Mouse (Mus musculus): ENCODE results near the gene Hist1h1a. TPM values are rescaled to one million over a fixed set of nuclear protein-coding genes. Genes with fewer than 3 reads are reported as not detected.

Hist1h1a gene
- polyA plus RNA-seq, 1 experiment from 2014 or later, result 7.4 TPM

DNA sequence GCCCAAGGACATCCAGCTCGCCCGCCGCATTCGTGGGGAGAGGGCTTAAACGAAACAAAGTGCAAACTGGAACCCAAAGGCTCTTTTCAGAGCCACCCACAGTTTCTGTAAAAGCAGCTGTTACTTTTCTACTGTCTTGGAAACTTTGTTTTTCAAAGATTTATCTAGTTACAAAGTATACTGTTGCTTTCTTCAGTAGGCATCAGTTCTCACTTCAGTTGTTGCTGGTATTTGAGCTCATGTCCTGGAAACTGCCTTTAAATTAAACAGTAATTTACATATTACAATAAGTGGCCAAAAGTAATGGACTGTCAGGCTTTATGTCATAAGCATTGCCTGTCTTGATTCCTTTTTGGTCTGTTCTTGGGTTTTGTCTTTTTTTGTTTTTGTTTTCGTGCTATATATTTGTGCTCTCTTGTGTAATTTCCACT, 10.7 kb upstream of the Hist1h1a start:
- peak overlapping the region; percentile 91 for H3K27ac ChIP-seq
- H3K4me2 ChIP-seq, result peak overlapping the region; percentile 60
- no peaks in the 10 kb centered on the region for H3K36me3 ChIP-seq
- no peaks in the 10 kb centered on the region for H3K9me3 ChIP-seq
- WGBS, result 5% methylated on average over 6 of the region's 6 CpGs
- peak overlapping the region; percentile 66 for H3K9ac ChIP-seq (replicated peaks)
- no peaks in the 10 kb centered on the region for H3K27me3 ChIP-seq
- H3K4me1 ChIP-seq (replicated peaks), result peaks cover 17% of the 10 kb centered on the region
- no peak for ATAC-seq (ENCODE audit: insufficient number of reproducible peaks, insufficient read depth, low FRiP score, low TSS enrichment, low read depth)
- H3K4me3 ChIP-seq (replicated peaks), result peak overlapping the region; percentile 34

DNA sequence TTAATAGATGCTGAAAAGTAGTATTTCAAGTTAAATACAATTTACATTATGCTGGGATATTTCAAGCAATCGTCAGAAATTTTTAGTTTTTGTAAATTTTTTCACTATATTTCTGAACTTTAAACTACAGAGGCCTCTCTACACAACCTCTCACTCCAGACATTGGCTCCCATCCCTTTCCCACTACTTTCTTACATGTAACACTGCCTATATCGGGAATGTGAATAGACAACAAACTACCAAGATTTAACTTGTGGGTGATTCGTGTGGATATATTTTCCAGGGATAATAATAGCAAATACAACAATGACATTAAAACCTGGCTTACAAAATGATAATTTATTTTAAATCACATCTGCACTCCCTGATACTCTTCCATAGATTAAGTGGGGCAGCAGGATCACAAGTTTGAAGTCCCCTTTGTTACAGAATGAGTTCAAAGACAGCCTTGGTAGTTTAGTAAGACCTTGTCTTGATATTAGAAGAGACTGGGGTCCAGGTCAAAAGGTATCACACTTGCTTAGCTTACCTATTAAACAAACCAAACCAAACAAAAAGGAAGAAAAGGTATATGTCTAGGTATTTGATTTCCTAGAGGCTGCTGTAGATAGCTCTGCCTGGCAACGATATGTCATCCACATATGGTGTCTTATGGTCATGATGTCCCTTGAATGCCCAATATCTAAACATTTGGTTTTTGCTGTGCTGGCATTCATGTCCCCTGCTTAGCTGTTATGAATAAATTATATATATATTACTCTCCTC, 10.0 kb upstream of the Hist1h1a start:
- no peak for ATAC-seq (ENCODE audit: insufficient number of reproducible peaks, insufficient read depth, low FRiP score, low TSS enrichment, low read depth)
- WGBS, result 66% methylated on average over 4 of the region's 4 CpGs
- H3K36me3 ChIP-seq, result no peaks in the 10 kb centered on the region
- no peak overlapping the region; the same call in 1 of the 2 replicates for H3K9ac ChIP-seq (replicated peaks)
- peak overlapping the region; percentile 34; the same call in 1 of the 2 replicates for H3K4me3 ChIP-seq (replicated peaks)
- H3K27me3 ChIP-seq, result no peaks in the 10 kb centered on the region
- H3K4me2 ChIP-seq, result peak overlapping the region; percentile 60
- H3K27ac ChIP-seq, result peak overlapping the region; percentile 91
- H3K4me1 ChIP-seq (replicated peaks), result peaks cover 10% of the 10 kb centered on the region
- no peaks in the 10 kb centered on the region for H3K9me3 ChIP-seq

DNA sequence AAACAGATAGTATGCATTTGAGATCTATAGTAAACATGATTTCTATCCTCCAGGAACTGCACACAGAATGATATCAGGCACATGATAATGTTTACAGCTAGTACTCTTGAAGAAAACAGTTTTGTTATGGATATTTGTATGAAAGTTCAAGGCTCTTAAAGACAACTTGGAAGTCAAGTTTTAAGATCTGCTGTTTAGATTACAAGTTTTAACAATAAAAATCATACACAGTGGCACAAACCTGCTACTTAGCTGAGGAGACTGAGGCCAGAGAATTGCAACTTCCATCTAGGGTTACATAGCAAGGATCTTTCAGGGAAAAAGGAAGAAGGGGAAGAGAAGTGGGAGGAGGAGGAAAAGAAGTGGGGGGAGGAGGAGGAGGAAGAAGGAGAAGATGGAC, 8.5 kb upstream of the Hist1h1a start:
- H3K27ac ChIP-seq, result 0 out of 2 replicates have a peak overlapping the region, but pooled peaks have one; percentile 17
- H3K4me3 ChIP-seq (replicated peaks), result no peak overlapping the region
- no peak for ATAC-seq (ENCODE audit: insufficient number of reproducible peaks, insufficient read depth, low FRiP score, low TSS enrichment, low read depth)
- no peaks in the 10 kb centered on the region for H3K36me3 ChIP-seq
- H3K9ac ChIP-seq (replicated peaks), result no peak overlapping the region
- no peaks in the 10 kb centered on the region for H3K9me3 ChIP-seq
- H3K27me3 ChIP-seq, result no peaks in the 10 kb centered on the region
- peaks cover 12% of the 10 kb centered on the region for H3K4me1 ChIP-seq (replicated peaks)
- no peak overlapping the region for H3K4me2 ChIP-seq

DNA sequence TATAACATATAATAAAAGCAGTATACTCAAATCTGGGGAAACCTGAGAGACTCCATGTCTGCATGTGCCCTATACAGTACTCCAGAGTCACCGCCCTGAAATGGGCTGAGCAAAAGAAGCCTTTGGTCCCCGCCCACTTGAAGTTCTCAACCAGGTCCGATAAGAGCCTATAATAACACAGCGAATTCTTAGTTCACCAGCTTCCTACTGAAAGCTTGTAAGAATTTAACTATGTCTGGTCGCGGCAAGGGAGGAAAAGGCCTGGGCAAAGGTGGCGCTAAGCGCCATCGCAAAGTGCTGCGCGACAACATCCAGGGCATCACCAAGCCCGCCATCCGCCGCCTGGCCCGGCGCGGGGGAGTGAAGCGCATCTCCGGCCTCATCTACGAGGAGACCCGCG, 6.7 kb upstream of the Hist1h1a start, which contains the start of gene Hist1h4b:
Gene Hist1h4b (plus strand): TSS at position 224 of the 400 bp plus-strand sequence.
- H3K9ac ChIP-seq (replicated peaks), result peak within 1 kb of the TSS; percentile 65
- peak within 1 kb of the TSS; percentile 79 for H3K4me2 ChIP-seq
- no peaks in the 10 kb centered on the region for H3K9me3 ChIP-seq
- H3K4me3 ChIP-seq (replicated peaks), result peak within 1 kb of the TSS; percentile 43
- H3K36me3 ChIP-seq, result no peaks in the 10 kb centered on the region
- peaks cover 16% of the 10 kb centered on the region for H3K4me1 ChIP-seq (replicated peaks)
- ATAC-seq (ENCODE audit: insufficient number of reproducible peaks, insufficient read depth, low FRiP score, low TSS enrichment, low read depth), result peak; percentile 72
- no peaks in the 10 kb centered on the region for H3K27me3 ChIP-seq
- WGBS, result 1% methylated on average over 19 of the region's 22 CpGs
- peak within 1 kb of the TSS; percentile 96 for H3K27ac ChIP-seq

DNA sequence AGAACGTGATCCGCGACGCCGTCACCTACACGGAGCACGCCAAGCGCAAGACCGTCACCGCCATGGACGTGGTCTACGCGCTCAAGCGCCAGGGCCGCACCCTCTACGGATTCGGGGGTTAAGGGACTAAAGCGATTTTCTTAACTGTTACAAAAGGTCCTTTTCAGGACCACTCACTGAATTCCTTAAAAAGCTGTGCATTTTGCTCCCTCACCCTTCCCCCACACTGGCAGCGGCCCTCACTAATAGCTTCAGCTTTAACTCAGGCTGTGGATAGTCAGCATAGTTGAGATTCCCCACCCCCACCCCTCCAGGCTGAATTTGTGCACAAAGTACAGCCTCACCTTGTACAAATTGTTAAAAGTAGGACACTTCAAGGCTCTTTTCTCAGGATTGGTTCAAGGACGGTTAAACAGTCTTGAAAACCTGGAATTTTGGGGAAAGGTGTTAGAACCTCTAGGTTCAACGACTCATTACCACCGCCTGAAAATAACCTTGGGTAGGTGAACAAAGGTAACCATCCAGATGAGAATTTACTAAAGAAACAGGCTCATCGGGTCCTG, 6.2 kb upstream of the Hist1h1a start:
- ATAC-seq (ENCODE audit: insufficient number of reproducible peaks, insufficient read depth, low FRiP score, low TSS enrichment, low read depth), result peak; percentile 10; the same call in 1 of the 2 replicates
- Histone ChIP-seq H3K4me3 (replicated peaks) (peak overlapping the region; percentile 43), H3K27me3 (no peaks in the 10 kb centered on the region), H3K4me1 (replicated peaks) (peaks cover 16% of the 10 kb centered on the region), H3K36me3 (no peaks in the 10 kb centered on the region), H3K27ac (peak overlapping the region; percentile 96), H3K9ac (replicated peaks) (peak overlapping the region; percentile 65), H3K9me3 (no peaks in the 10 kb centered on the region), H3K4me2 (peak overlapping the region; percentile 79)
- 2% methylated on average over 17 of the region's 23 CpGs for WGBS

DNA sequence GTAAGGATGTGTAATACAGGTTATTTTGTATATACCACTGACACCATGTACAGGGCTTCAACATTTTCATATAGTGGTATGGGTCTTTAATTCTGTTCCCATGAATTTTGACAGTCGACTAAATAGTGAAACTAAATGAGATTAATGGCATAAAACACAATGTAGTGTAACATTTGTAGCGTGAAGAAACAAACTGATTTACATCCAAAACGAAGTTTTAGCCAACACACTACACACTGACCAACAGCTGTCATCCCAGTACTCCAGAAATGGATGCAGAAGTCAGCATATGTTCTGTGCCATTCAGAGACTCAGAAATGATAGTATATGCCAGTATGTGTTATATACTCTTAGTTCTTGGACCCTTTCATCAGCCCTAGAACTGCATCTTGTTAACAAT, 5.5 kb upstream of the Hist1h1a start:
- peaks cover 17% of the 10 kb centered on the region for H3K4me1 ChIP-seq (replicated peaks)
- no peaks in the 10 kb centered on the region for H3K36me3 ChIP-seq
- no peak for ATAC-seq (ENCODE audit: insufficient number of reproducible peaks, insufficient read depth, low FRiP score, low TSS enrichment, low read depth)
- H3K27ac ChIP-seq, result peak overlapping the region; percentile 78
- no peaks in the 10 kb centered on the region for H3K27me3 ChIP-seq
- WGBS, result 51% methylated on average over 3 of the region's 3 CpGs
- peak overlapping the region; percentile 79 for H3K4me2 ChIP-seq
- no peak overlapping the region for H3K9ac ChIP-seq (replicated peaks)
- H3K4me3 ChIP-seq (replicated peaks), result no peak overlapping the region
- no peaks in the 10 kb centered on the region for H3K9me3 ChIP-seq

DNA sequence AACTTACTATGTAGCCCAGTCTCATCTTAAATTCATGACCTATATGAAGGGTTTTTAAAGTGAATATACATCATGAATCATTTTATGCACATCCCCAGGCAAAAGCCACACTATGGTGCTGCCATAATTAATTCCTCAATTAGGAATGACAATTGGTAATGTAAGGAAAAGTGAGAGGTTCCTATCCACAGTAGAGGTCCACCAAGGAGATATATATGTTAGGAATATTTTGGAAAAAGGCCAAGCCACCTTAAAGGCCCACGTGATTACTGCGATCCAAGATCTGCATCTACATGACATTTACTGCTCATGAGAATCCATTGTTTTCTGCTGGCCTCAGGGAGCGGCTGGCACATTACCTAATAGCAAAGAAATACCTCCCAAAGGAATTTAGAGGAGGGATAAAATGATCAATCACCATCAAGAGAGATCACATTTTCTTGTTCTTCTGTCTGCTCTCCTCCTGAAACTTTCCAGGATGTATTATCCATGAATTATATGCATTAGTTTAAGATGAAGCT, 4.2 kb upstream of the Hist1h1a start:
- Histone ChIP-seq H3K4me3 (replicated peaks) (no peak overlapping the region), H3K9me3 (no peaks in the 10 kb centered on the region), H3K4me2 (no peak overlapping the region), H3K27me3 (no peaks in the 10 kb centered on the region), H3K9ac (replicated peaks) (no peak overlapping the region), H3K36me3 (no peaks in the 10 kb centered on the region), H3K27ac (no peak overlapping the region), H3K4me1 (replicated peaks) (peaks cover 22% of the 10 kb centered on the region)
- WGBS, result 80% methylated on average over 3 of the region's 3 CpGs
- no peak for ATAC-seq (ENCODE audit: insufficient number of reproducible peaks, insufficient read depth, low FRiP score, low TSS enrichment, low read depth)

DNA sequence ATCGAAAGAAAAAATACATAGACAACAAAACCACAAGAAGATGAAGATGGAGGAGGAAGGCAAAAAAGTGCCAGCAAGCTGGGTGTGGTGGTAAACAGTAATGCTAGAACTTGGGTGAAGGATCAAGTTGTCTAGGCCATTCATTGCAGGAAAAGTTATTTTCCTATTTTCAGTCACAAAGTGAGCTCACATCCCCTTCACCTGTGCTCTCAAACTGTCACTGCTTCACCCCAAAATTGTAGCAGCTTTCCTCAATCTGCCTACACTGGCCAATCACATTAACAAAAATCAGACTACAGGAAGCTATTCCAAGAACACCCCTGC, 3.6 kb upstream of the Hist1h1a start:
- Histone ChIP-seq H3K27ac (peak overlapping the region; percentile 97), H3K27me3 (no peaks in the 10 kb centered on the region), H3K9me3 (no peaks in the 10 kb centered on the region), H3K4me1 (replicated peaks) (peaks cover 28% of the 10 kb centered on the region), H3K4me2 (peak overlapping the region; percentile 85), H3K9ac (replicated peaks) (peak overlapping the region; percentile 65; the same call in 1 of the 2 replicates), H3K4me3 (replicated peaks) (peak overlapping the region; percentile 48), H3K36me3 (no peaks in the 10 kb centered on the region)
- WGBS, result 83% methylated on average over 1 of the region's 1 CpGs
- no peak for ATAC-seq (ENCODE audit: insufficient number of reproducible peaks, insufficient read depth, low FRiP score, low TSS enrichment, low read depth)

DNA sequence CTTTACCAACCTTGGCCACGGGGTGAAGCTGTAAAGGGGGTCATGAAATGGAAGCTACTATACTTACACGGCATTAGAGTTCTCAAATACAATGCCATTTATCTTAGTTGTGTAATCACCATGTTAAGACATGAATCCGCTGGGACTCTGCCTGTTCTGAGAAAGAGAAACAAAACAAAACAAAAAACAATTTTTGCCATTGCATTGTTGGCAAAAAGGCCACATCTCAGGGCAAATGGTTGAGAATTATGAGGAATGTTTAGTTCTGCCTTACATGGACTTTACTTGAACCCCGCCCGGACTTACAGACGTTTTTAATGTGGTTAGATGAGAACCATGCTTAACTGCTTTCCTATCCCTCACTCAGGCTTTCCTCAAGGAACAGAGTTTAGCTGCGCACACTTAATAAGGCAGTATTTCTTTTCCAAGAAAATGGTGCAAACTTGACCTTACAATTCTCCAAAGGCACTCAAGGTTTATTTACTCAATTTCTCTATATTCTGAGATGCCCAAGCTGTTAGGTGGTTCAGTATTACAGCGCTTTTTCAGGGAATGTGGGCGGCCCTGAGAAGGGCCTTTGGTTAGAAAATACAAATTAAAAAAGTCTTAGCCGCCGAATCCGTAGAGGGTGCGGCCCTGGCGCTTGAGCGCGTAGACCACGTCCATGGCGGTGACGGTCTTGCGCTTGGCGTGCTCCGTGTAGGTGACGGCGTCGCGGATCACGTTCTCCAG, 3.1 kb upstream of the Hist1h1a start:
- Histone ChIP-seq H3K4me2 (peak overlapping the region; percentile 85), H3K9ac (replicated peaks) (peak overlapping the region; percentile 65), H3K4me1 (replicated peaks) (peaks cover 30% of the 10 kb centered on the region), H3K27ac (peak overlapping the region; percentile 97), H3K9me3 (no peaks in the 10 kb centered on the region), H3K36me3 (no peaks in the 10 kb centered on the region), H3K4me3 (replicated peaks) (peak overlapping the region; percentile 48), H3K27me3 (no peaks in the 10 kb centered on the region)
- ATAC-seq (ENCODE audit: insufficient number of reproducible peaks, insufficient read depth, low FRiP score, low TSS enrichment, low read depth), result no peak
- WGBS, result 1% methylated on average over 22 of the region's 27 CpGs

DNA sequence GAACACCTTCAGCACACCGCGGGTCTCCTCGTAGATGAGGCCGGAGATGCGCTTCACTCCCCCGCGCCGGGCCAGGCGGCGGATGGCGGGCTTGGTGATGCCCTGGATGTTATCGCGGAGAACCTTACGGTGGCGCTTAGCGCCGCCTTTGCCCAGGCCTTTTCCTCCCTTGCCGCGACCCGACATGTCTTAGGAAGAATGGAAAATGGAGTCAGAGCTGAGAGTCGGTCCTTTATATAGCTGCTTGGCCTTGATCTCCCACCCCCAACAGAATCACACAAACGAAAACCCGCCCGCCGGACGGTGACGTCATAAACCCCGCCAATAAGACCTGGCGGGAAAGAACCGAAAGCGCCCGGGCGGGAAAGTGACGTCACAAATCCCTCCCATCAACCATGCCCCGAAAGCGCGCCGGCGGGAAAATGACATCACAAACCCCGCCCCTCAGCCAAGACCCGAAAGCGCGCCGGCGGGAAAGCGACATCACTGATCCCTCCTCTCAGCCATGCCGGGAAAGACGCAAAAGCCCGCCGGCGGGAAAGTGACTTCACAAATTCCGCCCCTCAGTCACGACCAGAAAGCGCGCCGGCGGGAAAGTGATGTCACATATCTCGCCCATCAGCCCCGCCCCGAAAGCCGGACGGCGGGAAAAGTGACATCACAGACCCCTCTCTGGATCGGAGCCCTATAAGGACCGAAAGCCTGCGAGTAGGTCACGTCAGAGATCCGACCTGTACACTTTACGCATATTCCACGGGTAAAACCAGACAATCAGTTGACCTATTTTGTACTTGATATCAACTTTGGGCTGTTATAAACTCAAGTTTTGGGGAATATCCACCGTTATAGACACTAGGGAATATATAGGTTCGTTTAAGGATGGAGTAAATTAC, 2.2 kb upstream of the Hist1h1a start, which contains the start of gene Hist1h4a:
Gene Hist1h4a (minus strand): TSS at position 259 of the 893 bp plus-strand sequence.
- H3K4me3 ChIP-seq (replicated peaks), result peak within 1 kb of the TSS; percentile 48
- peaks cover 30% of the 10 kb centered on the region for H3K4me1 ChIP-seq (replicated peaks)
- peak; percentile 73 for ATAC-seq (ENCODE audit: insufficient number of reproducible peaks, insufficient read depth, low FRiP score, low TSS enrichment, low read depth)
- no peaks in the 10 kb centered on the region for H3K36me3 ChIP-seq
- H3K27ac ChIP-seq, result peak within 1 kb of the TSS; percentile 97
- peak within 1 kb of the TSS; percentile 71 for H3K9ac ChIP-seq (replicated peaks)
- H3K27me3 ChIP-seq, result no peaks in the 10 kb centered on the region
- WGBS, result under 1% methylated on average over 69 of the region's 72 CpGs
- H3K9me3 ChIP-seq, result no peaks in the 10 kb centered on the region
- H3K4me2 ChIP-seq, result peak within 1 kb of the TSS; percentile 85
